Mouse (Mus musculus): ENCODE results near the gene Sergef. TPM values are rescaled to one million over a fixed set of nuclear protein-coding genes. Genes with fewer than 3 reads are reported as not detected.
A peak's percentile ranks its signal among the peaks of the same experiment; 100 is the strongest.

The Sergef gene
- polyA plus RNA-seq, 1 experiment from 2014 or later, result 44.1 TPM

DNA sequence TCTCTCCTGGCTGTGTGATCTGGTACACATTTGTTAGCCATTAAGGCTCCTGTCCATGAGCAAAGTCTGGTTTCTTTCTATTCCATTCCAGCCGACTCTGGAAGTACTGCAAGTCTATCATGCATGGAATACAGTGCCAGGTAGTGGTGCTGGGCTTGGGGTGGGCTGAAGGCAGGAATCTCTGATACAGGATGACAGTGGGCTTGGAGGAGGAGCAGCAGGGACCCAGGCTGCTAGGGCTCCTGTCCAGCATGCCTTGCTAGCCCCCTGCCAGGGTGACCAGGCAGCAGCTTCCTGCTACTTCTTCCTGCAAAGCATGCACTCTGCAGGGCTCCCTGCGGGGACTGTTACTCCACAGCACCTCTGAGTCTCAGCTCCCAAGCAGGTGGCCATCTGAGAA is 128.8 kb downstream of the Sergef start:
- Histone ChIP-seq H3K36me3 (replicated peaks; ENCODE audit: control insufficient read depth, insufficient read depth) (no peaks in the 10 kb centered on the region), H3K9ac (no peak overlapping the region), H3K4me1 (replicated peaks; ENCODE audit: control insufficient read depth, insufficient read depth, low read length) (peaks cover 31% of the 10 kb centered on the region), H3K27me3 (ENCODE audit: control insufficient read depth, insufficient read depth, low read length) (no peaks in the 10 kb centered on the region), H3K9me3 (ENCODE audit: control insufficient read depth, low read length) (peaks cover 3% of the 10 kb centered on the region; the same call in 1 of the 2 replicates), H3K27ac (no peak overlapping the region), H3K4me3 (replicated peaks; ENCODE audit: low read length) (no peak overlapping the region), H3K4me2 (replicated peaks) (no peak overlapping the region)
- DNase-seq (ENCODE audit: low spot score), result no peak
- ATAC-seq (ENCODE audit: low FRiP score), result no peak
- 71% methylated on average over 2 of the region's 2 CpGs for WGBS

DNA sequence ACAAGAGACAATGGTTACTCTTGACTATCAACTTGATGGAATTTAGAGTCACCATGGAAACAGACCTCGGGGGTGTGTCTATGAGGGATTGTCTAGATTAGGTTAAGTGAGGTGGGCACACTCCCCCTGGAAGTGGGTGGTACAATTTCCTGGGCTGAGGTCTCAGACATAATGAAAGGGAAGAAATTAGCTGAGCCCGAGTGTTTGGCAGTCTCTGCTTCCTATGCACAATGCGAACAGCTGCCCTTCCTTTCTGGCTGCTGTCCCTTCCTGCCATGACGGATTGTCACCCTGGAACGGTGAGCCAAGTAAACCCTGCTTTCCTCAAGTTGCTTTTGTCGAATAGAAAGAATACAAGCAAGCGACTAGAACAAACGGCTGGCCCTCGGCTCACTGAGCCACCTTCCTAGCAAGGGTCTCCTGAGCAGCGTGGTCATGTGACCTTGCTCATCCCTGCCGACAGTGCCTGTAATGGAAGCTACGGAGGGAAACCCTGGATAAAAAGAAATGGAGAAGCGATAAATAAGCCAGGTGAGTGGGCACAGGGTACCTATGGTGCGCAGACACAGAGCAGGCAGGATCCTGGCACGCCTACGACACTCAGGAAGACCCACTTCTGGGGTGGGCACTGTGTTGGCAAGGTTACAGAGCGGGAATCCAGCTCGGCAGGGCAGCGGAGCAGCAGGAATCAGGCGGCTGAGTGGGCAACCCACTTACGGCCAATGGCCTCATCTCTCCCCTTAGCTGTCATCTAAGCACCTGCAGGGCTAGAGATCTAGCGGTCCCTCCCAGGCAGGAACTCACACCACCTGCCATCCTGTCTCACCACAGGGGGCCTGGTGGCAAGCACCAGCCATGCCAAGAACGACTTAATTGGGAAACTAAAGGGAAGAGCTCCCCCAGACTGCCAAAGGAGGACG is 130.0 kb downstream of the Sergef start:
- Histone ChIP-seq H3K9ac (peak overlapping the region; percentile 38), H3K4me3 (replicated peaks; ENCODE audit: low read length) (0 out of 2 replicates have a peak overlapping the region, but pooled peaks have one; percentile 7), H3K9me3 (ENCODE audit: control insufficient read depth, low read length) (peaks cover 3% of the 10 kb centered on the region; the same call in 1 of the 2 replicates), H3K36me3 (replicated peaks; ENCODE audit: control insufficient read depth, insufficient read depth) (no peaks in the 10 kb centered on the region), H3K27me3 (ENCODE audit: control insufficient read depth, insufficient read depth, low read length) (no peaks in the 10 kb centered on the region), H3K4me1 (replicated peaks; ENCODE audit: control insufficient read depth, insufficient read depth, low read length) (peaks cover 31% of the 10 kb centered on the region), H3K27ac (peak overlapping the region; percentile 82), H3K4me2 (replicated peaks) (peak overlapping the region; percentile 45)
- WGBS, result 20% methylated on average over 24 of the region's 24 CpGs
- DNase-seq (ENCODE audit: low spot score) (peak; percentile 69), ATAC-seq (ENCODE audit: low FRiP score) (peak; percentile 80)

DNA sequence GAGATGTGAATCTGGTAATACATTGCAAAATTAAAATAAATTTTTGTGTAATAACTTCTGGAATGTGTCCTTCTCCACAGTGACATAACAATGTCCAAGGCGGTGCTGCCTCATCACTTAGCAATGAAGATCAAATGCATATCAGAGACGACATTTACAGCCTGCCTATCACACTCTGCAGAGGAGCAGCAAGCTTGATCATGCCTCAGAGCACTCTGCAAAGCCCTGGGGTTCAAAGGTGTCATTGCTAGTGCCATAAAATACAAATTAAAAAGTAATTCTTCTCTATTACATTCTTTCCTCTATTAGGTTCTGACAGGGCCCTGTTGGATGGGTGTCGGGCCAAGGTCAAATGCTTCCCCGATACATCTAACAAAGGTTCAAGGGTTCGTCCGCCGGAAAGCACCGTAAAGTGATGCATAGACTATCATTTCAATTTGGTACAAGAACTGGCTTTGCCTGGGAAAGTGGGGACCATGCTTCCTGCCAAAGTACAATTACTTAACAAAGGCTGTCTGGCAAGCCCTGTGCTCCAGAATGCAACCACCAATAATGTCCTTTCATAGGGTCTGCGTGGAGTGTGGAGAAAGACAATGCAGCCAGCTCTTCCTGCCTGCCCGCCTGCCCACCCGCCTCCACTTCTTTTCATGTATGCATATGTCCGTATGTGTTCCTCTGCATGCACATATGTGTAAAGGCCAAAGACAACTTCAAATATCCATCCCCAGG is 130.9 kb downstream of the Sergef start:
- Histone ChIP-seq H3K4me2 (replicated peaks) (peak overlapping the region; percentile 45), H3K4me1 (replicated peaks; ENCODE audit: control insufficient read depth, insufficient read depth, low read length) (peaks cover 31% of the 10 kb centered on the region), H3K9ac (no peak overlapping the region; the same call in 1 of the 2 replicates), H3K4me3 (replicated peaks; ENCODE audit: low read length) (no peak overlapping the region), H3K27ac (peak overlapping the region; percentile 82), H3K9me3 (ENCODE audit: control insufficient read depth, low read length) (peaks cover 3% of the 10 kb centered on the region; the same call in 1 of the 2 replicates), H3K36me3 (replicated peaks; ENCODE audit: control insufficient read depth, insufficient read depth) (no peaks in the 10 kb centered on the region), H3K27me3 (ENCODE audit: control insufficient read depth, insufficient read depth, low read length) (no peaks in the 10 kb centered on the region)
- ATAC-seq (ENCODE audit: low FRiP score) (peak; percentile 18; the same call in 1 of the 2 replicates), DNase-seq (ENCODE audit: low spot score) (peak; percentile 36)
- WGBS, result 27% methylated on average over 12 of the region's 12 CpGs

DNA sequence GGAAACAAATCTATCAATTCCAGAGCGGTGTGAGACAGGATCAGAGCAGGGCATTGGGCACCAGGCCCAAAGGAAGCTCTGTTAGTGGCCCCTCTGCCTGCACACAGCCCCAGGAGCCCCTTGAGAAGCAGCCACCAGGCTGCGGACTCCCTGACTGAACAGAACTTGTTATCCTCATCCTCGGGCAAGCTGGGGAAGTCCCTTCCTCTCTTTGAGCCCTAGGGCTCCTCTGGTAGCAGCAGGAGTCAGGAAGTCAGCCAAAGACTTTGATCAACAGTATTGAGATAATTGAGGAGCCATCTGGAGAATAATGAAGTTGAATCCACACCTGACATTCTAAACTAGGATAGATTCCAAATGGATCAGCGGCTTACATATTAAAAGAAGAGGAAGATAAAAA is 135.4 kb downstream of the Sergef start:
- H3K36me3 ChIP-seq (replicated peaks; ENCODE audit: control insufficient read depth, insufficient read depth), result no peaks in the 10 kb centered on the region
- DNase-seq (ENCODE audit: low spot score), result no peak
- no peak for ATAC-seq (ENCODE audit: low FRiP score)
- H3K4me1 ChIP-seq (replicated peaks; ENCODE audit: control insufficient read depth, insufficient read depth, low read length), result peaks cover 9% of the 10 kb centered on the region
- no peak overlapping the region for H3K27ac ChIP-seq
- peaks cover 3% of the 10 kb centered on the region; the same call in 1 of the 2 replicates for H3K9me3 ChIP-seq (ENCODE audit: control insufficient read depth, low read length)
- 52% methylated on average over 4 of the region's 4 CpGs for WGBS
- no peak overlapping the region for H3K4me2 ChIP-seq (replicated peaks)
- no peak overlapping the region for H3K9ac ChIP-seq
- H3K27me3 ChIP-seq (ENCODE audit: control insufficient read depth, insufficient read depth, low read length), result no peaks in the 10 kb centered on the region
- H3K4me3 ChIP-seq (replicated peaks; ENCODE audit: low read length), result no peak overlapping the region

DNA sequence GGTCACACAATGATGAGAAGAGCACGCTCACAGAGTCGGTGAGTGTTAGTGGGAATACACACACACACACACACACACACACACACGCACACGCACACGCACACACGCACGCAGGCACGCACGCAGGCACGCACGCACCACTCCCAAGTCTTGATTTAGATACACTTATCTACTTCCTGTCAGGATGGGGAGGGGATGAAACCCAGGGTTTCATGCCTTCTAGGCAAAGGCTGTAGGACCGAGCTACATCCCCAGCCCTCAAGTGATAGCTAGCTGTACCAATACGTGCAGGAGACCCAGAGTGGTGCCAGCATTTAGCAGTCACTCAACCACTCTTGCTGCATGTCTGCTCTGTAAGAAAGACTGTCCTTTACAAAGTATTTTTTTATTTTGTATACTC is 137.0 kb downstream of the Sergef start:
- WGBS, result 97% methylated on average over 13 of the region's 13 CpGs
- no peaks in the 10 kb centered on the region for H3K27me3 ChIP-seq (ENCODE audit: control insufficient read depth, insufficient read depth, low read length)
- H3K27ac ChIP-seq, result no peak overlapping the region
- DNase-seq (ENCODE audit: low spot score) (no peak), ATAC-seq (ENCODE audit: low FRiP score) (no peak)
- no peak overlapping the region for H3K4me3 ChIP-seq (replicated peaks; ENCODE audit: low read length)
- H3K4me2 ChIP-seq (replicated peaks), result no peak overlapping the region
- H3K36me3 ChIP-seq (replicated peaks; ENCODE audit: control insufficient read depth, insufficient read depth), result no peaks in the 10 kb centered on the region
- H3K9ac ChIP-seq, result no peak overlapping the region
- no peaks in the 10 kb centered on the region for H3K4me1 ChIP-seq (replicated peaks; ENCODE audit: control insufficient read depth, insufficient read depth, low read length)
- H3K9me3 ChIP-seq (ENCODE audit: control insufficient read depth, low read length), result peaks cover 3% of the 10 kb centered on the region; the same call in 1 of the 2 replicates

DNA sequence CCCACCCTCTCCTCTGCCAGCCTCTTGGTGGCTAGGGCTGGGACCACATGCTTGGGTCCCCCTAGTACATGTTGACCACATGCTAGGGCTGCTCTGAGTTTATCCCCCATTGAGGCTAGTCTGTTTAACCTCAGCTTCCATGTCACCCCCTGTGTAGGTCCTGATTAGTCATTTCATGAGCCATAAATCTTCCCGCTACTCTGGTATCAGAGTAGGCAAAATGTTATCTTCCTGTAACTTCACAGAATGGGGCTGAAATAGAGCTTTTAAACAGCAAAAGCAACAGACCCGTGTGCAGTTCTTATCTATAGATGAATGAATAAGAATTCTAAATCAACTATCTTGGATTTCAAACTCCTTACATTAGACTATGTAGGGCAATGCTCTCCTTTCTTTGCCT is 138.1 kb downstream of the Sergef start:
- ATAC-seq (ENCODE audit: low FRiP score) (no peak), DNase-seq (ENCODE audit: low spot score) (no peak)
- Histone ChIP-seq H3K9me3 (ENCODE audit: control insufficient read depth, low read length) (no peaks in the 10 kb centered on the region), H3K4me1 (replicated peaks; ENCODE audit: control insufficient read depth, insufficient read depth, low read length) (no peaks in the 10 kb centered on the region), H3K4me2 (replicated peaks) (no peak overlapping the region), H3K9ac (no peak overlapping the region), H3K27me3 (ENCODE audit: control insufficient read depth, insufficient read depth, low read length) (no peaks in the 10 kb centered on the region), H3K4me3 (replicated peaks; ENCODE audit: low read length) (no peak overlapping the region), H3K36me3 (replicated peaks; ENCODE audit: control insufficient read depth, insufficient read depth) (no peaks in the 10 kb centered on the region), H3K27ac (no peak overlapping the region)
- 92% methylated on average over 2 of the region's 2 CpGs for WGBS

DNA sequence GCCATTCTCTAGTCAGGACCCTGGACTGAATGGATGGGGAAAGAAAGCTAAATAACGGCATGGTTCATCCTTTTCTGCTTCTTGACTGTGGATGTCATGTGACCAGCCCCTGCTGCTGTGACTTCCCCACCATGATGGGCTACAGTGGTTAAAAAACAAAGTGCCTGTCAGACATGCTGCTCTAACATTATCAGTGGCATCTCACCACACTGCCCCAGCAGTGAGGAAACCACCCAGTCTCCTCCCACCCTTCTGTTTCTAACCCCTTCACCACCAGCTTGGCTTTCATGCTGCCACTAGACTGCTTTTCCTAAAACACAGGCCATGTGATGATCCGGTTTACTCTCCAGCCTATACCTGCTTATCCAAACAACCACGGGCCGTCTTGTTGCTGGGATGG is 140.0 kb downstream of the Sergef start:
- no peak overlapping the region for H3K4me3 ChIP-seq (replicated peaks; ENCODE audit: low read length)
- no peaks in the 10 kb centered on the region for H3K36me3 ChIP-seq (replicated peaks; ENCODE audit: control insufficient read depth, insufficient read depth)
- DNase-seq (ENCODE audit: low spot score) (no peak), ATAC-seq (ENCODE audit: low FRiP score) (no peak)
- WGBS, result 96% methylated on average over 4 of the region's 4 CpGs
- H3K9me3 ChIP-seq (ENCODE audit: control insufficient read depth, low read length), result no peaks in the 10 kb centered on the region
- H3K4me1 ChIP-seq (replicated peaks; ENCODE audit: control insufficient read depth, insufficient read depth, low read length), result no peaks in the 10 kb centered on the region
- H3K27me3 ChIP-seq (ENCODE audit: control insufficient read depth, insufficient read depth, low read length), result no peaks in the 10 kb centered on the region
- no peak overlapping the region for H3K4me2 ChIP-seq (replicated peaks)
- H3K9ac ChIP-seq, result no peak overlapping the region
- no peak overlapping the region for H3K27ac ChIP-seq

DNA sequence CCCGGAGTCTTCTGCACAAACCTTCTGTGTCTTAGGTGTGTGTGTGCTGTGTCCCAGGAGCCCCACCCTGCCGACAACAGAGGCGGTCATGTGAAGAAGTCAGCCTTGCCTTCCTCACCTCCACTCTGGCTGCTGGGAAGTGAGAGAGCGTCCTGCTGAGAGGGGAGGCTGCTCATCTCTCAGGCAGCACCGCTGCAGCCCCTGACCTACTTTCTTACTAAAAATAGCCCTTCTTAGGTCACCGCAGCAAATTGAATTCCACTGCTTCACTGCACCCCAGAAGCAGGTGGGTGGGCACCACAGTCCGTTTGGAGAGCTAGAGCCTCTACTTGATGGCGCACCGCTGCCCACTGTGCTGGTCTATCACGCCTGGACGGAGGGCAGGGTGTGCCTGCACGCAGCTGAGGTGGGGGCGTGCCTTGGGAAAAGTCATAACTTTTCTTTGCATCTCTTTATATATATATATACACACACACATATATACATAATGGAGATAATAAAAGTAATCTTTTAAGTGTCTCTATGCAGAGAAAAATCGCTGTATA is 147.4 kb downstream of the Sergef start:
- ATAC-seq (ENCODE audit: low FRiP score) (no peak), DNase-seq (ENCODE audit: low spot score) (no peak)
- Histone ChIP-seq H3K9me3 (ENCODE audit: control insufficient read depth, low read length) (no peaks in the 10 kb centered on the region), H3K9ac (no peak overlapping the region), H3K27ac (no peak overlapping the region; the same call in 1 of the 2 replicates), H3K4me1 (replicated peaks; ENCODE audit: control insufficient read depth, insufficient read depth, low read length) (no peaks in the 10 kb centered on the region), H3K4me2 (replicated peaks) (no peak overlapping the region), H3K4me3 (replicated peaks; ENCODE audit: low read length) (no peak overlapping the region), H3K27me3 (ENCODE audit: control insufficient read depth, insufficient read depth, low read length) (no peaks in the 10 kb centered on the region), H3K36me3 (replicated peaks; ENCODE audit: control insufficient read depth, insufficient read depth) (no peaks in the 10 kb centered on the region)
- WGBS, result 61% methylated on average over 14 of the region's 14 CpGs

DNA sequence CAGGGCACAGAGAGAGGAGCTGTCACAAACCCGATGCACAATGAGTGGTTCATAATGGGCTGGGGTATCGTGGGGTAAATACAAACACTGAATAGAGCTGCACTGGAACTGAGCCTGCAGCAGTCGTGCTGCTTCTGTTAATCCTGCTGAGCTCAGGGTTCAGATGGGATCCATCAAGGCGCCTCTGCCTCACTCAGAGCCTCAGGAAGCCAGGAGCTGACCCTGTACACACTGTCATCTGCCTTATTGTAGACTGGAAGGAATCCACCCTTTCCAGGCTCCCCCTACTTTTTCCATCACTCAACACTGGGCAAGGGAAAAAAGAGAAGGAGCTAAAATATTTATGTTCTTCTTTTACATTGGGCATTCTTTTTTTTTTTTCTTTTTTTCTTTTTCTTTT is 152.3 kb downstream of the Sergef start:
- H3K27ac ChIP-seq, result no peak overlapping the region
- WGBS, result 32% methylated on average over 4 of the region's 4 CpGs

More for the DNA sequence above, 152.3 kb downstream of the Sergef start:
- H3K4me2 ChIP-seq (replicated peaks), result no peak overlapping the region
- H3K4me1 ChIP-seq (replicated peaks; ENCODE audit: control insufficient read depth, insufficient read depth, low read length), result peaks cover 4% of the 10 kb centered on the region; the same call in 1 of the 2 replicates
- no peak for DNase-seq (ENCODE audit: low spot score)
- H3K9me3 ChIP-seq (ENCODE audit: control insufficient read depth, low read length), result no peaks in the 10 kb centered on the region
- no peak overlapping the region for H3K9ac ChIP-seq
- no peaks in the 10 kb centered on the region for H3K27me3 ChIP-seq (ENCODE audit: control insufficient read depth, insufficient read depth, low read length)
- no peak for ATAC-seq (ENCODE audit: low FRiP score)
- no peaks in the 10 kb centered on the region for H3K36me3 ChIP-seq (replicated peaks; ENCODE audit: control insufficient read depth, insufficient read depth)
- no peak overlapping the region for H3K4me3 ChIP-seq (replicated peaks; ENCODE audit: low read length)
